Mouse (Mus musculus): Measurements from ENCODE around the gene Gm14295.
"Not testable (repeated sequence)": the region's sequence is repeated elsewhere in the genome, so short reads cannot be mapped to it uniquely, and the experiment has no call there.

Gene Gm14295

DNA sequence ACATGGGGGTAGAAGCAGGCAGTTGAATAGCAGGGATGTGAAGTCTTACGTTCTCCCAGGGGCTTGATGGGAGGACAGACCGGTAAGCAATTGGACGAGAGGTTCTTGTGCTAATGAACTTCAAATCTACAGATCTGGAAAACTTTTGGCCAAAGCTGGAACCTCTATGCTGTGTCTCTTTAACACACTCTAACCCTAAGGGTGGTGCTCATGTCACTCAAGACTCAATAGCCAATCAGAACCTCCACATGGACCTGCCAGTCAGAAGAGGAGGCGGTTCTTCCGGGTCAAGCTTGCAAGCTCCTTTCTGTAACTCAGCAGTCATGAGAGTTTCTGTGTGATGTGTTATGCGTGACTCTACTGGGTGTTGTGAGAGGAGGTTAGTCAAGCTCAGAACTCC, at the start of gene Gm14295:
Gene Gm14295, plus strand, starts transcription at position 301 of the 400 bp plus-strand sequence.
- not testable (repeated sequence) for DNase-seq

DNA sequence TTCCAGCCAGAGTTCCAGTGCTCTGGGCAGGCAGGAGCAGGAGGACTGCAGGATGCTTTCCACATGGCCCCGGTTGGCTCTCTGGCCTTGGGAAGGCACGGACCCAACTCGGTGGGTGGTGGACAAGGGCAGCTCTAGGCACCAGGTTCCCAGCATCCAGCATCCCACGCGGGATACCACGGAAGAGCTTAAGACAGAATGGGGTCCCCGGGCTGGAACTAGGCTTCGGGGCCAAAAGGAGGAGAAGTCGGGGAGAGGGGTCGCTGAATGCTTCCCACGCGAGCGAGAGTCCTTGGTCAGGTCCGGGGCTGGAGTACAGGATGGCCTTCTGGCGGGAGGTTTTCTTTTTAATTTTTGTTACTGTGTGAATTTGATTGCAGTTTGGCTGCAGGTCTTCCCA, 373 bp downstream of the Gm14295 start:
- DNase-seq = not testable (repeated sequence)

- DNase-seq = not testable (repeated sequence)
Measured at GRCm38 (mm10) chr2:176830840-176831239, 32.4 kb downstream of the Gm14295 start, which contains the start of gene Gm14408. Gene Gm14408, plus strand, starts transcription at chr2:176831140.

Data from cerebellum, adult 11 months (tissue).